In the genomic region with DNA sequence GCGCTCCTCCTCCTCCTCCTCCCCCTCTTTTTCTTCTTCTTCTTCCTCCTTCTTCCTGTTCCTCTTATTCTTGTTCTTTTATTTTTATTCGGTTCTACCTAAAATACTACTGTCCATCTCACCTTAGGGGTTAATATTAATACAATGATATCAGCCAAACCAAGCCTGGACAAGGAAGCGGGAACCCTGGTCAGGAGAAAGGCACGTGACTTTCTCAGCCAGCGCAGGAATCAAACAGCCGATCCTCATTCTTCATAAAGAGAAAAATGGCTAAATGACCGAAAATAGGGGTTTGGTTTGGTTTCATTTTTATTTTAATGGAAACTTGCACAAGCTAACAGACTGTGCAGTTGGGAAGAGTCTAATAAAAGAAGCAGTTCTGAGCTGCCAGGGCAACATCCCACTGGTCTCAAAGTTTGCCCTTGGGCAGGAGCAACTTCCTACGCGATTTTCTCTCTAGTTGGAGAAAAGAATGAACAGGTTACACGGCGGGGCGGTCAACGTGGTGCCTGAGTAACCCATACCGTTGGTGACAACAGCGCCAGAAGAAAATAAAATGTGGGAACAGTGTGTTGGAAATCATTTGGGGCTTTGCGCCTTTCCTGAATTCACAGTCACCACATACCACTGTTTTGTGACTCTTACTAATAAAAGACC, we compare ENCODE assay signal across 13 mouse cellular contexts.
A peak's percentile ranks its signal among the peaks of the same experiment; 100 is the strongest.
DNase-seq lines count a peak whose midpoint lies in the region; ATAC-seq lines count a peak whose summit lies in the region.
"Had no signal": no experiment of that assay in that cellular context is flagged by ENCODE, and none has a peak within 500 bp of the region (broad histone marks: within the 10 kb centered on the region; RNA-seq: fewer than 3 reads in every experiment).

No protein-coding gene starts in this region.

- no peak for ATAC-seq in intestine, embryonic 15.5 days
- ATAC-seq in intestine, embryonic 16.5 days: no peak
- ATAC-seq in hindbrain, embryonic 14.5 days (ENCODE audit: low FRiP score): no peak
- no peak for ATAC-seq in neural tube, embryonic 12.5 days (ENCODE audit: low FRiP score, low read depth)

- no peak for DNase-seq in hindbrain, embryonic 14.5 days (ENCODE audit: low spot score)
- peak; percentile 45 for DNase-seq in kidney, adult 18-20 months
- DNase-seq in MN1 (ENCODE audit: low spot score): no peak
- no peak for DNase-seq in left cerebral cortex, postnatal 14 days (ENCODE audit: low spot score in 2 of 2)
- DNase-seq: cerebellum, adult 2 months; heart, postnatal 36 days; right cerebral cortex, postnatal 4 days; thymus, postnatal 4 days had no signal

- WGBS in intestine, embryonic 15.5 days: 72% methylated on average over 16 of the region's 16 CpGs
- WGBS in intestine, embryonic 16.5 days: 72% methylated on average over 16 of the region's 16 CpGs
- WGBS in hindbrain, embryonic 14.5 days: 71% methylated on average over 16 of the region's 16 CpGs
- 51% methylated on average over 16 of the region's 16 CpGs for WGBS in neural tube, embryonic 12.5 days

- H3K4me1 ChIP-seq in intestine, embryonic 15.5 days (replicated peaks): peaks cover 4% of the 10 kb centered on the region; the same call in 1 of the 2 replicates
- 0 out of 2 replicates have a peak, but pooled peaks cover 4% of the 10 kb centered on the region for H3K4me1 ChIP-seq in intestine, embryonic 16.5 days (ENCODE audit: control insufficient read depth, insufficient read depth, low read length)
- peaks cover 31% of the 10 kb centered on the region for H3K4me1 ChIP-seq in hindbrain, embryonic 14.5 days (replicated peaks; ENCODE audit: control insufficient read depth, insufficient read depth, low read length)
- peaks cover 53% of the 10 kb centered on the region for H3K4me1 ChIP-seq in neural tube, embryonic 12.5 days

- no peak overlapping the region for H3K4me2 ChIP-seq in intestine, embryonic 15.5 days (replicated peaks)
- no peak overlapping the region for H3K4me2 ChIP-seq in intestine, embryonic 16.5 days (ENCODE audit: low read depth, low read length)
- H3K4me2 ChIP-seq in hindbrain, embryonic 14.5 days (replicated peaks): peak overlapping the region; percentile 31; the same call in 1 of the 2 replicates
- H3K4me2 ChIP-seq in neural tube, embryonic 12.5 days (replicated peaks): peak overlapping the region; percentile 55
- H3K4me2 ChIP-seq: stomach, embryonic 15.5 days had no signal

- 0 out of 2 replicates have a peak, but pooled peaks cover 3% of the 10 kb centered on the region for H3K27me3 ChIP-seq in intestine, embryonic 15.5 days (replicated peaks)
- no peaks in the 10 kb centered on the region for H3K27me3 ChIP-seq in intestine, embryonic 16.5 days (replicated peaks; ENCODE audit: control insufficient read depth, insufficient read depth, low read length)
- no peaks in the 10 kb centered on the region for H3K27me3 ChIP-seq in hindbrain, embryonic 14.5 days (ENCODE audit: control insufficient read depth, insufficient read depth, low read length)
- H3K27me3 ChIP-seq in neural tube, embryonic 12.5 days (replicated peaks): no peaks in the 10 kb centered on the region

- H3K36me3 ChIP-seq in intestine, embryonic 15.5 days: no peaks in the 10 kb centered on the region
- H3K36me3 ChIP-seq in intestine, embryonic 16.5 days (ENCODE audit: control insufficient read depth, insufficient read depth, low read length): no peaks in the 10 kb centered on the region
- H3K36me3 ChIP-seq in hindbrain, embryonic 14.5 days (replicated peaks; ENCODE audit: control insufficient read depth, insufficient read depth): no peaks in the 10 kb centered on the region
- no peaks in the 10 kb centered on the region for H3K36me3 ChIP-seq in neural tube, embryonic 12.5 days
- H3K36me3 ChIP-seq: stomach, embryonic 15.5 days had no signal

- no peak overlapping the region for H3K4me3 ChIP-seq in intestine, embryonic 15.5 days (replicated peaks)
- no peak overlapping the region for H3K4me3 ChIP-seq in intestine, embryonic 16.5 days (ENCODE audit: low read length)
- no peak overlapping the region for H3K4me3 ChIP-seq in hindbrain, embryonic 14.5 days (replicated peaks; ENCODE audit: low read length)
- H3K4me3 ChIP-seq in neural tube, embryonic 12.5 days: no peak overlapping the region
- H3K4me3 ChIP-seq: stomach, embryonic 15.5 days had no signal

- H3K27ac ChIP-seq in intestine, embryonic 15.5 days: peak overlapping the region; percentile 32; the same call in 1 of the 2 replicates
- no peak overlapping the region; the same call in 1 of the 2 replicates for H3K27ac ChIP-seq in intestine, embryonic 16.5 days (ENCODE audit: low read length)
- H3K27ac ChIP-seq in hindbrain, embryonic 14.5 days: peak overlapping the region; percentile 80
- peak overlapping the region; percentile 86 for H3K27ac ChIP-seq in neural tube, embryonic 12.5 days
- H3K27ac ChIP-seq: liver, embryonic 14.5 days; stomach, embryonic 15.5 days had no signal

- intact Hi-C loops in left cerebral cortex, postnatal 14 days (cut with DNase I): no loop called here

- no peaks in the 10 kb centered on the region for H3K9me3 ChIP-seq in intestine, embryonic 15.5 days
- no peaks in the 10 kb centered on the region for H3K9me3 ChIP-seq in intestine, embryonic 16.5 days (ENCODE audit: control insufficient read depth, low read length)
- no peaks in the 10 kb centered on the region for H3K9me3 ChIP-seq in hindbrain, embryonic 14.5 days (ENCODE audit: control insufficient read depth, low read length)
- H3K9me3 ChIP-seq in neural tube, embryonic 12.5 days: no peaks in the 10 kb centered on the region
- H3K9me3 ChIP-seq: stomach, embryonic 15.5 days had no signal

- H3K9ac ChIP-seq in intestine, embryonic 15.5 days: no peak overlapping the region
- no peak overlapping the region for H3K9ac ChIP-seq in intestine, embryonic 16.5 days (ENCODE audit: low read depth, low read length)
- H3K9ac ChIP-seq in hindbrain, embryonic 14.5 days: no peak overlapping the region
- H3K9ac ChIP-seq in neural tube, embryonic 12.5 days: 0 out of 2 replicates have a peak overlapping the region, but pooled peaks have one; percentile 1
- H3K9ac ChIP-seq: liver, embryonic 14.5 days; stomach, embryonic 15.5 days had no signal

Comparison
In these comparisons a context has a peak if more than half of its experiments do, and no peak if none do; other contexts are left out.
1. H3K4me2 ChIP-seq: peak in hindbrain, embryonic 14.5 days (single experiment) and neural tube, embryonic 12.5 days (single experiment); none in intestine, embryonic 15.5 days (single experiment) and intestine, embryonic 16.5 days (single experiment).